Mouse (Mus musculus) liver, adult (tissue): ENCODE data around the gene Ift43.

ENCODE experiments used
- GATA4 ChIP-seq: IDR thresholded peaks from 2 replicates; pipeline ENCODE4 v1.6.1; 2014; ENCODE audit warnings: mild to moderate bottlenecking, low read length; ENCODE audit not compliant: insufficient replicate concordance

Gene Ift43

GRCm38 (mm10) chr12:86075358-86075757, 7.0 kb upstream of the Ift43 start:
- TF ChIP-seq GATA4, result no peak

GRCm38 (mm10) chr12:86076321-86076901, 5.9 kb upstream of the Ift43 start:
- TF ChIP-seq GATA4, result no peak

GRCm38 (mm10) chr12:86077322-86077721, 5.0 kb upstream of the Ift43 start:
- no peak for TF ChIP-seq GATA4

- no peak for TF ChIP-seq GATA4
Observed at GRCm38 (mm10) chr12:86077736-86078135, 4.6 kb upstream of the Ift43 start.

- no peak for TF ChIP-seq GATA4
Observed at GRCm38 (mm10) chr12:86078176-86078552, 4.2 kb upstream of the Ift43 start.

GRCm38 (mm10) chr12:86078553-86079201, 3.7 kb upstream of the Ift43 start, which contains the start of gene Tgfb3:
TSS of gene Tgfb3 (minus strand) at chr12:86079041.
- TF ChIP-seq GATA4, result no peak

GRCm38 (mm10) chr12:86079202-86079667, 3.1 kb upstream of the Ift43 start:
- no peak for TF ChIP-seq GATA4

- no peak for TF ChIP-seq GATA4
Observed at GRCm38 (mm10) chr12:86085873-86086272, 3.5 kb downstream of the Ift43 start.

- TF ChIP-seq GATA4, result no peak
Observed at GRCm38 (mm10) chr12:86086550-86086949, 4.2 kb downstream of the Ift43 start.

- peak; percentile 76; the same call in 1 of the 2 replicates for TF ChIP-seq GATA4
Observed at GRCm38 (mm10) chr12:86088042-86088441, 5.7 kb downstream of the Ift43 start.

- no peak for TF ChIP-seq GATA4
Observed at GRCm38 (mm10) chr12:86090764-86091163, 8.4 kb downstream of the Ift43 start.

- TF ChIP-seq GATA4, result no peak
Observed at GRCm38 (mm10) chr12:86091601-86092132, 9.3 kb downstream of the Ift43 start.

- no peak for TF ChIP-seq GATA4
Observed at GRCm38 (mm10) chr12:86094075-86094474, 11.7 kb downstream of the Ift43 start.

- no peak for TF ChIP-seq GATA4
Observed at GRCm38 (mm10) chr12:86095806-86096205, 13.5 kb downstream of the Ift43 start.

- no peak for TF ChIP-seq GATA4
Observed at GRCm38 (mm10) chr12:86097781-86098180, 15.4 kb downstream of the Ift43 start.

GRCm38 (mm10) chr12:86100711-86101110, 18.4 kb downstream of the Ift43 start:
- no peak for TF ChIP-seq GATA4
